Mouse (Mus musculus) natural killer cell, adult 2 months (primary cell): ENCODE results near the gene Gm20388.

ENCODE experiments used
- DNase-seq, 2 experiments: peaks; one replicate each; pipeline ENCODE4 v3.0.0; 2022; ENCODE audit warnings: low spot score in 2 of 2

The Gm20388 gene

GRCm38 (mm10) chr8:120044907-120045306 is 134.3 kb downstream of the Gm20388 start:
- no peak for DNase-seq

DNA sequence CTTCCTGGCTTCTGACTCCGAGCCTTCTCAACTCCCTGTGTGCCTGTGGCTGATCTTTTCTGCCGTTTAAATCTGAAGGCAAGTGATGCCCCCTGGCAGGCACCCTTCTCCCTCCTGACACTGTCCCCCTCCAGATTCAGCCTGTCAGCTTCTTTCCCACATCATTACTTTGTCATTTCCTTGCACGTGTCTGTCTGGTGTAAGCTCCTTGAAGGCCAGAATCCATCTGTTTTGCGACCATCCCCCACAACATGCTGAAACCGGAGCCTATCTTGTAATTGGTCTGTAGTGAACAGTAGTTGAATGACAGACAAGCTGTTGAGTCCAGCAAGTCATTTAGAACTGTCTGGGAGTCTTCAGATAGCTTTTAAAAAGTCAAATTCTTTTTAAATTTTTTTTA is 134.8 kb downstream of the Gm20388 start:
- DNase-seq = no peak

GRCm38 (mm10) chr8:120046258-120047020 is 135.8 kb downstream of the Gm20388 start:
- DNase-seq = no peak

- DNase-seq = peak; percentile 68 to 73
Measured at GRCm38 (mm10) chr8:120049949-120050348, 139.3 kb downstream of the Gm20388 start.

DNA sequence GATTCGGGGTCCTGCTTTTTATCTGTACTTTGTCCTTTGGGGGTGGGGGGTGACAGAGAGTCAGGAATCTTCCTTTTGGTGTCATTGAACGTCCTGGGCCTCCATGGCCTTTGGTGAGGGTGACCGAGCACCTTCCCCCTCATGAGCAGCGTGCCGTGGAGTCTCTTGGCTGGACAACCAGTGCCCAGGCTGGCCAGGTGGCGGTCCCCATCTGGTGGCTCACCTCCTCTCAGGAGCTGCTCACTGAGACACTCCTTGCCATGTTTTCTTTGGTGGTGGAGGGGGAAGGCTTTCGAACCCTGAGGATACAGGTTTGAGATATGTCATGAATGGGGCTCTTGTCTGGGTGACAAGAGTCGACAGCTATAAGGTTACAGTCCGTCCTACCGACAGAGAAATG is 139.7 kb downstream of the Gm20388 start:
- DNase-seq = no peak

GRCm38 (mm10) chr8:120051006-120051405 is 140.4 kb downstream of the Gm20388 start:
- no peak for DNase-seq

DNA sequence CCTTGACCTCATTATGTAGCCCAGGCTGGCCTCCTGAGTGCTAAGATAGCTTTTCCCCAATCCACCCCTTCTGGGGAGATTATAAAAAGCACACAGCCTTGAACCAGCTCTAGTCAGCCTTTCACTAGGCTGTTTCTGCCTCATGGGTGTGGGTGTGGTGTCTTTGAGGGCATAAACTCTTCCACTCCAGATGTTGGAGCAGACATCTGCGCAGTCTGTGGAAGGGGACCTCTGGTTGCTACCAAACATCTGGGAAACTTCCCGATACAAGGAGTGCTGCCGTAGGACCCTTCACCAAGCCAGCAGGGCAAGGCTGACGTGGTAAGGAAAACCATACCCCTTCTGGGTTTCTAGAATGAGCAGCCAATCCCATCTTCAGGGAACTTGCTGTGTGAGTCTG is 141.3 kb downstream of the Gm20388 start:
- DNase-seq = no peak

DNA sequence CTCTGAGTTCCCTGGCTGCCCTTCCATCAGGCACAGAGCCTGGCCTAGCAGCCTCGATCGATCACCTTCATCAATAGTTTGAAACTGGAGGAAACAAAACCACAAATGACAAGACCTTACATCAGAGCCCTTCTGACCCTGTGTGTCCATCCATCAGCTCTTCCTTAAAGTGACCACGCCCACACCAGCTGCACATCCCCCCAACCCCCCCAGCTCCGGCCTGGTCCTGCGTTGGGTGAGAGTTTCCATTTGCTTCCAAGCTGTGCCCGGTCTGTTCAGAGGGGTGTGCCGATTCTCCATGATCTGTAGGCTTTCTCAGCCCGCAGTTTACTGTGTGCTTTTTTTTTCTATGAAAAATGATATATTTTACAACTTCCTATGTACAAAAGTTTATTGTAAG is 141.7 kb downstream of the Gm20388 start:
- no peak for DNase-seq

- DNase-seq = no peak
Measured at GRCm38 (mm10) chr8:120054833-120055232, 144.2 kb downstream of the Gm20388 start.

GRCm38 (mm10) chr8:120057078-120057477 is 146.4 kb downstream of the Gm20388 start:
- no peak for DNase-seq

DNA sequence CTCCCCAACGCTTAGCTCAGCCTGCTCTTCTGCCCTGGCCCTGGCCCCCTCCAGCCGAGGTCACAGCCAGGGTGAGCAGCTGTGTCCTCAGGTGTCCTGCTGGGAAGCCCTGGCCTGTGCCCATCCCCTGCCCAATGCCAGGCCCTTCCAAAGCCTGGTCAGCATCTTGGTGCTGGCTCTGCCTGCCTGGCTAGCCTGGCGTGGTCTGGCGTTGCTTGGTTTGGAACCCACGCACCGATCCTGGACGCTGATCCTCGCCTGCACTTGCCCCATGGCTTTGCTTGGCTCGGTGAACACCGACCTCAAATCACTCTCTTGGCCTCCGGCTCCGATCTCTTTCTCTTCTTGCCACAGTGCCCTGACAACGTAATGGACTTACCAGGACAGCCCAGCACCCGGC is 152.1 kb downstream of the Gm20388 start:
- DNase-seq = no peak

DNA sequence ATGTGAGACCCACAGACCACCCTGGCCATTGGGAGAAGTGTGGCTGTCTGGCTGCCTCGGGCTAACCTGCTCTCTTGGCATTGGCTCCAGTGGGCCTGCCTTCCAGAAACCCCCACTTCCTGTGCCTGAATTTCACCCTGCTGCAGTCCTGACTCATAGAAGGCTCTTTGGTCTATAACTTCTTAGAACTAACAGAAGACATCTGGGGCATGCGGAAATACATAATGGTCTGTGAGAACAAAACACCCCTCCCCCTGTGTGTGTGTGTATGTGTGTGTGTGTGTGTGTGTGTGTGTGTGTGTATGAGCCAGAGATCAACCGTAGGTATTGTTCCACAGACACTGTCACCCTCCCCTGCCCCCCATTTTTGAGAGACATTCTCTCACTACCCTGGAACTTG is 152.7 kb downstream of the Gm20388 start:
- no peak for DNase-seq

DNA sequence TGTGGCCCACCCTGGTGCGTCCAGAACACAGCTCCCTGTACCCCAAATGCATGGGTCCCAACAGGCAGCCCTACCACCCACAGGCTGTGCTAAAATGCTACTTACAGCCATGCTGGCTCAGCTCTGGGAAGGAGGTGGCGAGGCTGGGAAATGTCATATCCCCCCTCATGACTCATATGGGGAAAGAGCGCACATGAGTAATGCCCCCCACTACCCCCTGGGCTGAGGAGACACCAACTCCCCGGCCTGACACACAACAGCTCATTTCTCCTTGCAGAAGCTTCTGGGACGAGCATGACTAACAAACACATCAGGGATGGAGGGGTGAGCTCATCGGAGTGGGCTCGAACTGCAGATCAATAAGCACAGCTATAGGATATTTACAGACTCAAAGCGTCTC is 155.0 kb downstream of the Gm20388 start:
- DNase-seq = no peak

GRCm38 (mm10) chr8:120066226-120066625 is 155.6 kb downstream of the Gm20388 start:
- no peak for DNase-seq

GRCm38 (mm10) chr8:120067936-120068668 is 157.5 kb downstream of the Gm20388 start:
- no peak for DNase-seq

- DNase-seq = peak; percentile 56 to 64
Measured at GRCm38 (mm10) chr8:120071684-120072083, 161.0 kb downstream of the Gm20388 start.

GRCm38 (mm10) chr8:120072259-120072658 is 161.6 kb downstream of the Gm20388 start:
- DNase-seq = no peak

- no peak for DNase-seq
Measured at GRCm38 (mm10) chr8:120072827-120073226, 162.2 kb downstream of the Gm20388 start.

- DNase-seq = no peak
Measured at GRCm38 (mm10) chr8:120074516-120074915, 163.9 kb downstream of the Gm20388 start.

DNA sequence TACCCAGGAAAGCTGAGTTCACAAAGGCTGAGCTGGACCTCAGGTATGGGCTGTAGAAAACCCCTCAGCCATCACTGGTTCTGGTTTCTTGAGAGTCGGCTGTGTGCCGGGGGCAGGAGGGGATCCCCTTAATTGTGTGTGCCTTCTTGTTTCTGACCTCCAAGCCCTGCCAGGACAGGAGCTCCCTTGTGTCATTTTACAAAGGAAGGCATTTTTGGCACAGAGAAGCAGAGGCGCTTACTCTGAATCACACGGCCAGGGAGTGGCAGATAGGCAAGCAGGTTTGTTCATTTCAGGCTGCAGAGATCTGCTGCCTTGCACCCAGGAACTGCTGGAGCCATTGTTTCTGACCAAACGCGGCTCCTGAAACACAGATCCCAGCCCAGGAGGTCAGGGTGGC is 164.7 kb downstream of the Gm20388 start:
- no peak for DNase-seq

- peak; percentile 47 to 68 for DNase-seq
Measured at GRCm38 (mm10) chr8:120078080-120078479, 167.4 kb downstream of the Gm20388 start.

DNA sequence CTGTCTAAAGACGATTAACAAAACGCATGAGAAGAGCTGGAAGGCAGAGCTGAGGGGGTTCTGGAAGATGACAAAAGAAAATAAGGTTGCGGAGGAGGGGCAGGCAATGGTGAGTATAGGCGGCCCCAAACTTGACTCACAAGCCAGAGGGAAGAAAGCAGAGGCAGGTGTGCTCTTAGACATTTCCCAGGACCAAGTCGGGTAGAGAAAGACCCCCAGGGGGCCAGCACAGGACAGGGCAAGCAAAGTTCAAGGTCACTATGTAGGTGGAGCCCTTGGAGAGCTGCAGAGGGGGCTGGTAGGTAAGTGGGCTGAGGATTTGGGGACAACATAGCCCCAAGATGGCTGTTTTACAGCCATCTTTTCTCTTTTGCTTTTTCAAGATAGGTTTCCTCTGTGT is 168.7 kb downstream of the Gm20388 start:
- DNase-seq = no peak

DNA sequence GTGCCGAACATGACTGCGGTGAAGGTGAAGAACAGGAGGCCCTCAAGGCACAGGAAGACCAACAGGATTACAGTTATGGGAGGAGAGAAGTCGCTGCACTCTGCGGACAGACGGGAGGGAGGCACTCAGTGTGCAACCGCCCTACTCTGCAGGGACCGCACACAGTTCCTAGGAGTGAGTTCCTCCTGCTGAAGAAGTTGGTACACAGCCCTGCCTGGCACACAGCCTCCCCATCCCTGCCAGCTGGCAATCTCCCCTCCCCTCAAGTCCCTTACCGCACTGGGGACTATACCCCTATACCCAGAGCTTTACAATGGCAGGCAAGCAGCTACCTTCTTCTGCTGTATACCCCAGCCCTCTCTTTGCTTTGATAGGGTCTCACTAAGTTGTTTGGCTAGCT is 172.6 kb downstream of the Gm20388 start:
- no peak for DNase-seq
